Mouse (Mus musculus) cerebellum, adult 11 months (tissue): ENCODE data around the gene Arih2.
"Not testable (repeated sequence)": the region's sequence is repeated elsewhere in the genome, so short reads cannot be mapped to it uniquely, and the experiment has no call there.

ENCODE experiments used
- DNase-seq: peaks from one replicate; pipeline ENCODE4 v3.0.0; 2022

The Arih2 gene

DNA sequence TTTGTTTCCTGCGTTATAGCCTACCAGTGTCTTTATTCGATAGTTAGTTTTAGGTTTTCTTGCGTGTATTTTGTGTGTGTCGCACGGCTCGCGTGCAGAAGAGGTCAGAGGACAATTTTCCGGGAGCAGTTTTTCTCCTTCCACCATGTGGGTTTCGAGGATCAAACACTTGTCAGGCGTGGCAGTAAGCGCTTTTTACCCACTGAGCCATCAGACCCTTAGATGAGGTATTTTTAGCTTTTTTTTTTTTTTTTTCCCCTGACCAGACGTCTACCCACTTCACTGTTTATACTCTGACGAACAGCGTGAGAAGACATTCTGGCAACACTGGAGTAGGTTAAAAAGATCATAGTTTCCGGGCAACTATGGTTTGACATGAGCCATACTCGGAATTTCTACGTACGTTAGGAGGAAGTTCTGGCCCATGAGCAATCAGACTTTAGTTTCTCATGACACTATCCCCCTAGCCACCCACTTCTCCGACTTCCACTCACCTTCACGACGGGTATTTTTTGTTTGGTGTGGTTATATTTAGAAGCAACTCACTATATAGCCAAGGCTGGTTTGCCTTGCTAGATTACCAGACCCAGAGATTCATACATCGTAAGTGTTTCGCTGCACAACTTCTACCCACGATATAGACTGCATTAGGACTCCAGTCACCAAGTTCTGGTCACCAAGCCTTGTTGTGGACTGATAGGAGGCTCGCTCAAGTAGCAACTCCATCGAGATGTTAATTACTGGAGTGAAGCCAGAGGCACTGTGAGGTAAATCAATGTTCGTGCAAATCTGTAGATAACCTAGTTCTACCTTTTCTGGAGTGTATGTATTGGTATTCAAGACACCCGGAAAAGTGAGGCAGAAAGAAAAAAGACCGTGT is 615 bp upstream of the Arih2 start:
- DNase-seq: no peak

DNA sequence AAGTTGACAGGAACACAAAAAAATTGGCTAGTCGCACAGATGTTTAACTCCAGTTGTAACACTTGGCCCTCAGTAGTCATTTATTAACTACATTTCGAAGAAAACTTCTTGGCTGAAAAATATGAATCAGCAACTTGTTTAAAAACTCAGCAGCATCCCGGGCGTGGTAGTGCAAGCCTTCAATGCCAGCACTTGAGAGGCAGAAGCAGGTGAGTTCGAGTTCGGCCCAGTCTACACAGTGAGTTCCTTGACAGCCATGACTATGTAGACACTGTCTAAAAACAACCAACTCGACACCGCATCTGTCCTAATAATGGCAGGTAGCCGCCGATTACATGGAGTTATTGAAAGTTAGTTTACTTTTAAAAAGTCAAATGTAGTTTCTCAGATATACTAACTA is 1.0 kb downstream of the Arih2 start:
- DNase-seq: no peak

DNA sequence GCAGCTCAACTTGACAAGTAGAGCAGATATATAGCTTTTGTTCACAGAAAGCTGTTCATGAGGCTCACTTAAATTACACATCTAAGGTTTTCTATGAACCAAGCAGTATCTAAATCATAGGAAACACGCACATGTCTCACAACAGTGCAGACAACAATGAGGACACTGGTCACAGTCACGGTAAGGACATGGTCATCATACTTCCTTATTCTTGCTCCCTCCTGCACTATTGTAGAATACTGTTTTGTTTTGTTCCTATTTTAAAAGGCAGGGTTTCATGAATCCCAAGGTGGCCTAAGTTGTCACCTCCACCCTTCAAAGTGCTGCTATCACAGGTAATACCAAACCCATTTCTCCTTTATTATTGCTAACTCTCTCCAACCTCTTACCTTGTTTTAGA is 9.4 kb downstream of the Arih2 start:
- no peak for DNase-seq

DNA sequence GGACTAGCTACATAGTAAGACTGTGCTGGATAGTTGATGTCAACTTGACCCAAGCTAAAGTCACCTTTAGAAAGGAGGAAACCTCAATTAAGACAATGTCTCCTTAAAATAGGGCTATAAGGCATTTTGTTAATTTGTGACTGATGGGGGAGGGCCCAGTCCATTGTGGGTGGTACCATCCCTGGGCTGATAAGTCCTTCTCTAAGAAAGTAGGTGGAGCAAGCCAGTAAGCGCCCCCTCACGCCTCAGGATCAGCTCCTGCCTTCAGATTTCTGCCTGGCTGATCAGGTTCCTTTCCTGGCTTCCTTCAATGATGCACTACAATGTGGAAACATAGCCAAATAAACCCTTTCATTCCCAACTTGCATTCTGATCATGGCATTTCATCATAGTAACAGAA is 13.8 kb downstream of the Arih2 start:
- no peak for DNase-seq

DNA sequence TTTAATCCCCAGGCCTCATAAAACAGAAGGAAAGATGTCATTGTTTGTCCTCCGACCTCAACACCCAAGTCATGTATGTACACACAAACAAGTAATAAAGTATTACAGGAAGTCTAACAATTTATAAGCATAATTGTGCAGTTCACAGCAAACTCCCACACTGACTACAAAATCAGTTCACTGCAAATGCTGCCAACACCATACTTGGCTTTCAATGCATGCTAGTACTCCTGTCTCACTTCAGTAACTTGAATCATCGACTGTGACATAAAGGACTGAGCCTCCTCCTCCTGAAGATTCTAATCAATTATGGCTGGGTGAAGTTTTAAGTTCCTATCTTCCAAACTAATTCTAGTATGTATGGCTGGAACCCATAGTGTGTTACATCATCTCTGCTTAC is 15.3 kb downstream of the Arih2 start:
- DNase-seq: no peak

DNA sequence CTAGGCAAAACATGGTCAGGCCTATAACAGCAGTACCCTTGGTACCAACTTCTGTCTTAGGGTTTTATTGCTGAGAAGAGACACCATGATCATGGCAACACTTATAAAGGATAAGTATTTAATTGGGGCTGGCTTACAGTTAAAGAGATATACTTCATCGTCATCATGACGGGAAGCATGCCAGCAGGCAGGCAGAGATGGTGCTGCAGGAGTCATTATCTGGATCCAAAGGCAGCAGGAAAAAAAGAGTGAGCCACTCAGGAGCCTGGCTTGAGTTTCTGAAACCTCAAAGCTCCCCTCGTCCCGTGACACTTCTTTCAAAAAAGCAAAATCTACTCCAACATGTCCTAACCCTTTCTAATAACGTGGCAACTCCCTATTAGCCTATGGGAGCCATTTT is 16.8 kb downstream of the Arih2 start:
- no peak for DNase-seq

DNA sequence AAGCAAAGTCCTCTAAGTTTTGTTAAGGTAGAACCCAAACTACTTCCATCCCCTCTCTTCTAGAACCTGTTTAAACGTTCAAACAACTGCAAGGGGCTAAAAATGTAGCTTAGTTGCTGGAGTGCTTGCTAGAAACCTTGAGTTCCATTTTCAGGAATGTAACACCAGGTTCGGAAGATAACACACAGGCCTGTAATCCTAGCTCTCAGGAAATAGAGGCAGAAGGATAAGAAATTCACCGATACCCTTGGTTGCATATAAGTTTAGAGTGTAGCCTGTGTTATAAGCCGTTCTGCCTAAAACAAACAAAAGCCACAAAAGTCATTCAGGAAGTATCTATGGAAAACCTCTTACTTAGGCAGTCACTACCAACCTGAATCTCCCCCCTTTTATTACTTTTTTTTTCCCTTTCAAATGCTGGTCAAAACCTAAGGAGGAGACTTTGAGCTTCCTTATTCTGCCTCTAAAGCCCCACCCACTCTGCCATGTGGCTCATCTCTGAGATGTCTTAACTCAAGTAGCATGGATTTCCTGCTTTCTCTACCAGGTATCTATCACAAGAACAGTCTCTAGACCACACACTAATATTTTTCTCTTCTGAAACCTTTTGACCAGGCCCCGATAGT is 17.4 kb downstream of the Arih2 start:
- DNase-seq: no peak

DNA sequence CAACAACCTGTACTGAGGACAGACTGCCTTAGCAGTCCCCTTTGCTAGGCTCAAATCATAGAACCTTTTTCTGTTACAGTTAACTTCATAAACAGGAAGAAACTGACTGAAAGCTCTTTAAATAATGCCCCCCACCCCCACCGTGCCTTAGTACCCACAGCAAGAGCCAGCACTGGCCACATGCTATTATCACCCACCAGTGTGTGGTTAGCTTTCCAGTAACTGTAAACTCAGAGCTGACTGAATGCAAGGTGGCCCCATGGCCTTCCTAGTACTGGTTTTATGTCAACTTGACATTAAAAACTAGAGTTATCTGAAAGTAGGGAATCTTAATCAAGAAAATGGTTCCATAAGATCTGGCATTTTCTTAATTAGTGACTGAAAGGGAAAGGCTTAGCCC is 18.5 kb downstream of the Arih2 start:
- no peak for DNase-seq

DNA sequence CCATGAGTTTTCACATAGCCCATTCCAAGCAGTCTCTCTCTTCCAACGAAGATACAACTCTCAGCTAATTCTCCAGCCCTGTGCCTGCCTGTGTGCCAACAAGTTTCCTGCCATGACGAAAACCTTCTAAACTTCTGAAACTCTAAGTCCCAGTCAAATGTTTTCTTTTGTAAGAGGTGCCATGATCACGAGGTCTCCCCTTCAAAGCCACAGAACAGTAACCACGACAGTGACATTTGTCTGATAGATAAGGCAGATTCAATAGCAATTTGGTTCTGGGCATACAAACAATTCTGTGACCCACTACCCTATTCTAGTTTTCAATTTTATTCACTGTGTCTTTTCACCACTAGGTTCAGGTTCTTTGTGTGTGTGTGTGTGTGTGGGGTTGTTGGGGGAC is 21.0 kb downstream of the Arih2 start:
- DNase-seq: no peak

DNA sequence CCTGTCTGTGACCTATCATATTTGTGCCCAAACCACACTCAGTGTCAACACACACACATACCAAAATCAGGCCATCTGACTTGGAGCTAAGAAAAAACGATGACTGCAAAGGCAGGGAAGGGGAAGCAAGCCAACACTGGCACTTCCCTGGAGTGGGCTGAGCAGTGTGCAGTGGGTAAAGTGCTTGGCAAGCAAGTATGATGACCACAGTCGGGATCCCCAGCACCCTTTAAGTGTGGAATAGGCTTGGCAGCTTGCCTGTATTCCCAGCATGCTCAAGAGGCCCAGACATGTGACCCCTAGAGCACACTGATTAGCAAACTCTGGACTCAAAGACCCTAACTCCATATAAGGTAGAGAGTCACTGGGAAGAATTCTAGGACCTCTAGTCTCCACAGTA is 22.7 kb downstream of the Arih2 start:
- DNase-seq: no peak

DNA sequence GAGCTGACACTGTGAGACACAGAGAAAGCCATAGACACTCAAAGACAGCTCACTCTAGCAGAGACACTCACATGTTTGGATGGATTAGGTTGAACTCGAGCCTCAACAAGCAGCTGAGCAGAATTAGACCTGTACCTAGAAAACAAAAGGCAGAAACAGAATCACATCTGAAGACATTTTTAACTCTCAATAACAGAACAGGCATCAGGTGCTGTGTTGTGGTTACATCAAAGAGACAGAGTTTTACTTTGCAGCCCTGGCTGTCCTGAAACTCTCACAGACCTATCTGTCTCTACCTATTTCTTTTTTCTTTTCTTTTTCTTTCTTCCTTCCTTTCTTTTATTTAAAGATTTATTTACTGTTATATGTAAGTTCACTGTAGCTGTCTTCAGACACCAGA is 31.9 kb downstream of the Arih2 start:
- no peak for DNase-seq

DNA sequence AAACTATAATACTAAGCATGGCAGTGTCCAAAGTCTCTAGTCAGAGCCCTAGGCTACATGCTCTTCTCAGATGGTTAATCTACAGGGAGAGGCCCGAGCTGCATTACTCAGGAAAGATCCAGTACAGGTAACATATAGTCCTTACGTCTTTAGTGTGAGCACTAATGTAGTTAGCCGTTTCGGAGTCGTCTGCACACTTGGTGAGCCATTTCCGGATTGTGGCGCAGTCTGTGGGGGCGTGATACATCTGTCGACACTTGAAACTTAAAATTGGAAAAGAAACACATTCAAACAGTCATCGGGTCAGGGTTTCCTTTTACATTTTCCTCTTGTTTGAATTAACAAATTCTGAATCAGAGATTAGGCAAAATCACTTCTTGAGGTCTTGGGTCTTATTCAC is 37.7 kb downstream of the Arih2 start:
- no peak for DNase-seq

DNA sequence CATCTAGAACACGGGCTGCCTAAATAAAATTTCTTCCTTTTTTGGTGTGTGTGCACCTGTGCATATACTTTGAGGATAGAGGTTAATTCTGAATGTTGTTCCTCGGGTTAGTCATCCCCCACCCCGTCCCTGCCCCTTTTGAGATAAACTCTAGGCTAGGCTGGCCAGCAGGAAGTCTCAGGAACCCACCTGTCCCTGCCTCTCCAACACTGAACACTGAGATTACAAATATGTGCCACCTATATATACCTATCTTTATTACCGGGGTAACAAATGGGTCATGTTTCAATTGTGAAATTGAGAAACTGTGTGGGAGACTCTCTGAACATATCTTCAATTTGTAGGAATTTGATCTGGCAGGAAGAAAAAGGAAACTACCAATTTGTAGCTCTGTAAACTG is 40.3 kb downstream of the Arih2 start:
- DNase-seq: no peak

DNA sequence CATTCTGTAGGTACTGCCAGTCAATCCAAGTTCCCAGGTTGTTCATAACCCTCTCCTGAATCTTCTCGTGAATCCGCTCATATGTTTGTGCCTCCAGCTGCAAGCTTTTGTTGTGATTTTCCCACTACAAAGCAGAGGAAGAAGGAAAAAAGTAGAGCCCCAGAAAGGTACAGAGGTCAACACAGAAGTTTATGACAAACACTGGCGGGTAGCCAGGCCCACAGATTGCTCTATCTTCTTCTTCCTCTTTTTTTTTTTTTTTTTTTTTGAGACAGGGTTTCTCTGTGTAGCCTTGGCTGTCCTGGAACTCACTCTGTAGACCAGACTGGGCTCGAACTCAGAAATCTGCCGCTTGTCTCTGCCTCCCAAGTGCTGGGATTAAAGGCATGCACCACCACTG is 41.3 kb downstream of the Arih2 start:
- DNase-seq: not testable (repeated sequence)

DNA sequence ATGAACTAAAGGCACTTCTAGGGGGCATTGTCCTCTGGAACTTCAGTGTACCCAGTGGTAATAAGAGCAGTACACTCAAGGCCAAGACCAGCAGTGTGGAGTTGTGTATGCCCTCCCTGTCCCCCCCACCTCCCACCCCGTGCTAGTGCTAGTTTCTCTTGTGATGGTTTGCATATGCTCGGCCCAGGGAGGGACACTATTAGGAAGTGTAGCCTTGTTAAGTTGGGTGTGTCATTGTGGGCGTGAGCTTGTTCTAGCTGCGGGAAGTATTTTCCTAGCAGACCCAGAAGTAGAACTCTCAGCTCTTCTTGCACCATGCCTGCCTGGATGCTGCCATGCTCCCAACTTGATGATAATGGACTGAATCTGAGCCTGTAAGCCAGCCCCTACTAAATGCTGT is 47.2 kb downstream of the Arih2 start:
- DNase-seq: no peak

DNA sequence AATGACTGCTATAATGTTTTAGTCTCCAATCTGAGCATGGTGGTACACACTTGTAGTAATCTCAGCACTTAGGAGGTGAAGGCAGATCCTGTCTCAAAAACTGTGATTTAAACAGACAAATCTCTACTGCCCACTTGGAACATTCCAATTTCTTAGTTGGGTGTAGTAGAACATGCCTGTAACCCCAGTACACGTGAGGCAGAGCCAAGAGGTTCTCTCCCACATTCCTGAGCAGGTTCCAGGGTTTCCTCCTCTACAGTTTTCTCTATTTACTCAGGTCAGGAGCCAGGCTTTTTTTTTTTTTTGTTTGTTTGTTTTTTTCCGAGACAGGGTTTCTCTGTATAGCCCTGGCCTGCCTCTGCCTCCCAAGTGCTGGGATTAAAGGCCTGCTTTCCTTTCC is 49.2 kb downstream of the Arih2 start:
- no peak for DNase-seq

DNA sequence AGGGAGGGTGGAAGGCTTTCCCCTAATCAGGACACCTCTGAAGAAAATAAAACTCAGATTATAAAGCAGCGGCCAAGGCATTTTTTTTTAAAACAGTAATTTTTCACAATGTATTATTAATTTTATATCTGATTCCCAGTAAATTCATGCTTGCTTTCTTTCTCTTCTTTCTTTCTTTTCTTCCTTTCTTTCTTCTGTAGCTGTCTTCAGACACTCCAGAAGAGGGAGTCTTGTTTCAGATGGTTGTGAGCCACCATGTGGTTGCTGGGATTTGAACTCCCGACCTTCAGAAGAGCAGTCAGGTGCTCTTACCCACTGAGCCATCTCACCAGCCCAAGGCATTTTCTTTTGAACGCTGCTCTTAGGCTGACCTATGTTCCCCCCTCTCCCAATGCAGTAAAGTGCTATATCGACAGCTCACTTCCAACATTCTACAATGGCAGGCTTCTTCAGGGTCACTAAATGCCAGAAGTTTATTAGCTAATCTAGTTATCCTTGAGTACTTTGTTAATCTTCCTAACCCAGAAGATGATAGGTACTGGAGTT is 50.1 kb downstream of the Arih2 start:
- no peak for DNase-seq

DNA sequence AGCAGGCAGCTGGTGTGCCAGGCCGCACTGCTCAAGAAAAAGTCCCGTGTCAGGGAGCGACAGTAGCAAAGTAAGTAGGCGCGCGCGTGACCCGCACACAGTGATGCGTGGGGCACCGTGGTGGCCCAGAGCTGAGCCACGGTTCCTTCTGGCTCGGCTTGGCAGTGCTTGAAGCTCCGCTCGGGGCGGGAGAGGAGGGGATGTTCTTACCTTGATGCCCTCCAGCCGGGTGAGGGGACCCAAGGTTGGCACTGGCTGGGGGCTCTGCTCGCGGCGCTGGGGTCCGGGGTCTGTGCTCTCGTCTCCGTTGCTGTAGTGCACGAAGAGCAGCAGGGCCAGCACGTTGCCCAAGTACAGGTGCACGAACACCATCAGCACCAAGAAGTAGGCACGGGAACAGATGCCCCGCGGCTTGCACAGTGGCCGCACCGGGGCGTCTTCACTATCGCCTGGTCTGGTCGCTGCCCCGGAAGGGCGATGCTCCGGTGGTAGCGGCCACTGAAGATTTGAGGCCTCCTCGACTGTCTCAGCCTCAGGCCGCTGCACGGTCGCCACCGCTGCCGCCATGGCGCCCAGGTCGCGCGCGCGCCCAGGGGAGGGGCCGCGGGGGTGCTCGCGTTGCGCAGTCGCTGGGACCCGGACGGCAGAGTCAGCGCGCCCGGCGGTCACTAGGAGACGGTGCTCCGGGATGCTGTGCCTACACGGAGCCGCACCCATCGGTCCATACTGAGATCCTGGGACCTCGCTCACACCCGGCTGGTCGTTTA is 52.0 kb downstream of the Arih2 start, which contains the start of gene P4htm:
P4htm (minus strand) TSS at position 670 of the 767 bp plus-strand sequence.
- DNase-seq: peak; percentile 74

DNA sequence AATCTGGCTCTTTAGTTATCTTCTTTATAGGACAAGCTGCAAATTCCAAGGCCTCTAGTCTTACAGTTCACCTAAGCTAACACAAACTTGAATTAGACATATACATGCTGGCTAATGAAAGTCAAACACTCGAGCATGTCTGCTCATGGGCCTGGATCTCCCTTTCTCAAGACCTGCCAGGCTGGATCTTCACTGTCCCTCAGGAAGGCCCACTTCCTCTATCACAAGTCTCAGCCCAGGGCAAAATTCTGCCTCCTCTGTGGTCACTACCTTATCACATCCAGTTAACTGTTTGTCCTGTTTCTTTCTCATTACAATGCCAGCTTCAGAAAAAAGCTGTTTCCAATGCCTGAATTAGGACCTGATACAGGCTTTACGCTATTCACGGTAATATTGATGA is 54.8 kb downstream of the Arih2 start:
- no peak for DNase-seq

DNA sequence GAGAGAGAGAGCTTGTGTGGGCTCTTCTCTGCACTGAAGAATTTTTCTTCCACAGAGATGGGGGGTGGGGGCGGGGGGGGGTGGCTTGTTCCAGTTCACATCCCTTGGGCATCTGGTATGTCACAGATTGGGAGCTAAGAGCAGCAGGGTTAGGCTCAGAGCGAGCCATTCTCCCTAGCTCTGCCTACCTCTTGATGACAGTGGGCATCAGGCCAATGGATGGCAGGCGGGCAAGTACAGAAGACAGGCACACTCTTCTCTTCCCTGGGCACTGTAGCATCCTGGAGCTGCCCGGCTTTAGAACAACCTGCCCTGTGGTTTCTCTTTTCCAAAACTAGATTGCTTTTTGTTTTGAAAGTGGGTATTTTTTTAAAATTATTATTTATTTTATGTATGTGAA is 57.7 kb downstream of the Arih2 start:
- DNase-seq: no peak

DNA sequence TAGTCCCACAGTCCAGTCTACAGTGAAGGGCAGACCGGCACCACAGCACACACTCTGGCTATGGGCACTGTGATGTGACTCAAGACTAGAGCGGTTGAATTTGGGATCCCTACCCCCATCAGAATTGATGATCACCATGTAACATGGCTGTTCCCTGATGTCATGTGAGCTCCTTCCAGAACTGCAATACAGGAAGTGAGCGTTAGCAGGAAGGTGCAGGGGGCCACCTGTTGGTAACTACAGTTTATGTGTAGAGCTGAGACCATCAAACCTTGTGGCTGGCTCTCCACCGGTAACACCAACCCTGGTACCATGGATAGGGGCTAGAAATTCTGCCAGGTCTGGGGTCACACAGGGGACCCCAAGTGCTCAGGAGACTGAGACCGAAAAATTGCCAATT is 60.0 kb downstream of the Arih2 start:
- no peak for DNase-seq

DNA sequence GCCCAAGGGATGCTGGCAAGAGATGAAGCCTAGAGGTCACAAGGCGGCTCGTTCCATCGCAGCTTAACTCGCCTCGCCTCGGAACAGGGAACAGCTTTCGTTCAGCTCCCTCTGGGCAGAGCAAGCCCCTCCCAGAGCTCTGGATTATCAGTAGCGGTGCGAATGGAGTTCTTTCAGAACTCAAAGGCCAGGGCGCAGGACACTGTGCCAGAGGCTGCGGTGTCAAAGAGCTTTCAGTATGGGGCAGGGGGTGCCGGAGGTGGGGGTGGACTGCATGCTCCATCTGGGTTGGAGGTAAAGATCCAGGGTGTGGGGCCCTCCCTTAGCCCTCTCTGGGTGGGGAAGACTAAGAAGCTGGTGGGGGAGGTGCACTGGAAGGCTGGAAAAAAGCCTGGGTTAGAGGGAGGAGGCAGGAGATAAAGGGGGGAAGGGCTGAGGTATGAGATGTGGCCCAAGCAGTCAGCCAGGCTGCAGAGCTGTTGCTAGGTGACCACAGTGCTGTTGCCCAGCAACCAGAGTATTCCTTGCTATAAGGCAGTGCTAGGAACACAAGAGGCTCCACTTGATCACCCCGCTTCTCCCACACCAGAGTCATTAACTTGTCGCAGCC is 61.5 kb downstream of the Arih2 start:
- DNase-seq: peak; percentile 47

DNA sequence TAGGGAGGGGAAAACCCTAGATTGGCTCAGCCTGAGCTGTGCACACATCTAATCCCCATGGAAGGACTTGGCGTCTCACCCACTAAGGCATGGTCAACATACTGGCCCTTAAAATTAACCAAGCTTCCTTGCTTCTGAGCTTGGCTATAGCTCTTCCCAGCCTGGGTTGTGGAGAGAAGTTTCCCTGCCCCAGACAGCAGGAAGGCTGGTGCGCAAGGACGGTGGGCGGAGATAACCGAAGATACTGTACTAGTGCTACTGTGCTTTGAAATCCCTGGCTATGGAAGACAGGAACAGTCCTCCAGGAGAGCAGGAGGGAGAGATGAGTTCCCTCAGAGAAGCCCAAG is 69.9 kb downstream of the Arih2 start:
- no peak for DNase-seq
